Mouse (Mus musculus): ENCODE measurements at regions not wholly inside any gene's neighbourhood (a gene's known extent, or its start where the extent isn't known, plus 50 kb on each side); places are given as distances from the start of the nearest gene placed in this dataset.

DNA sequence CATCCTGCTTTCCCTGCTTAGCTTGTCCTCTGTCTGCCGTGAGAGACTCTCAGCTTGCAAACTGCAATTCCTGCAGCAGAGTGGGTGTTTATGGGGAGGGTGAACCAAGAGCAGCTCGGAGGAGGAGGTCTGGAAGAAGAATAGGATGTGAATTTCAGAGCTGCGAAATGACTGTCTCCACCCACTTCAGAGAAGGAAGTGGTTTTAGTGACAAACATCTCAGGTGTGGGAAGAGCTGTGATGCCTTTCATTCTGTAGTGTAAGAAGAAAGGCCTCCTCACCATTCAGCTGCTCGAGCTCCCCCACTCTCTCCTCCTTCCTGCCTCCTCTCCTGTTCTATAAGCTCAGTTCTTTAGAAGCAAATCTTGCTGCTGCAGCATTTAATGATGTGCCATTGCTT, 230.9 kb downstream of the Adgrg6 start:
- no peak for TF ChIP-seq CTCF (IDR thresholded peaks at IDR 0.05; ENCODE audit: low read depth, low read length)
- TF ChIP-seq GATA2 (IDR thresholded peaks at IDR 0.05; ENCODE audit: borderline replicate concordance, low read depth, low read length), result no peak
- no peak for TF ChIP-seq GATA1 (IDR thresholded peaks at IDR 0.05; ENCODE audit: borderline replicate concordance, low read length)
